Mouse (Mus musculus): Measurements from ENCODE around the gene Atg4a-ps.

DNA sequence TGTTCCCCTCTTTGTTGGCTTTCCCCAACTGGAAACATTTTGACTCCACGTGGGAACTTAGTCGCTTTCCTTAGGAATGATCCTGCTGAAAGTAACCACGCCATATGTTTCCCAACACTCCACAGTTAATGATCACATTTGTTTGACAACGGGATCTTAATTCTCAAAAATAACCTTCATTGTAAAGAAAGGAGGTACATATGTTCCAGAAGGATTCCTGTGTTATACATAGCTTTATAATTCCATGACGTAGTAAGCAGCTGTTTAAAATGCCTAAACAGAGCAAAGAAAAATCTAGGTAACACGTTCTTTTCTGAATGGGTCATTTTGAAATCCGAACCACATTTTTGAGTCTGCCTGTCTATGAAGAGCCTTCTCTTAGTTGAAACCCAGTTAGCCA lies 12.7 kb downstream of the Atg4a-ps start:
- TF ChIP-seq GATA1 (IDR thresholded peaks at IDR 0.05; ENCODE audit: low read length) (no peak), TAL1 (IDR thresholded peaks at IDR 0.05; ENCODE audit: low read length) (no peak)

All from erythroblast, embryonic 14.5 days (primary cell).